Mouse (Mus musculus) stomach, postnatal 0 days (tissue): ENCODE results near the gene Lurap1.

Experiments used
- CTCF ChIP-seq: IDR thresholded peaks from 2 replicates; pipeline ENCODE4 v1.5.1; 2016; ENCODE audit warnings: antibody characterized with exemption, low read depth, mild to moderate bottlenecking, moderate library complexity
- EP300 ChIP-seq: optimal IDR thresholded peaks from 2 replicates; pipeline ENCODE3; 2016; ENCODE audit warnings: antibody characterized with exemption

GRCm38 (mm10) chr4:116088510-116089249, 62.5 kb downstream of the Lurap1 start:
- TF ChIP-seq CTCF (no peak), EP300 (no peak)
